Mouse (Mus musculus): ENCODE measurements around the gene Elf5. TPM values are rescaled to one million over a fixed set of nuclear protein-coding genes. Genes with fewer than 3 reads are reported as not detected.
A peak's percentile ranks its signal among the peaks of the same experiment; 100 is the strongest.

Gene Elf5
- polyA plus RNA-seq, 1 experiment from 2014 or later, result not detected

DNA sequence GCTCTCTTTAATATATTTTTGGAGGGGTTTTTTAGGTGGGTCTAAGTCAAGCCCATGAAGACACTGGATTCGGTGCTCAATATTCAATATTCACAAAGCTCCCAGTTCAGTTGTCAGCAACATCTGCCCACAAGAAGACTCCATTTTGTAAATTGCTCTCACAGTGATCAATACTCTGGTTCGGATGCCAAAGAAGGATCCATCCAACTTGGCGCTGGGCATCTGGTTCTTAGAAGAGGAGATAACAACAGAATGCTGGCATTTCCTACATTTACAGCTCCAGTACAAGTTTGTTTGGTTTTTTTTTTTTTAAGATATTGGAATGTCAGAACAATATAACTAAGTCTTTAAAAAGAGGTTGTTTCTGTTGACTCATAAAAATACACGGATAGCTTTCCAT lies 69.4 kb downstream of the Elf5 start:
- H3K27me3 ChIP-seq, result no peaks in the 10 kb centered on the region
- H3K9ac ChIP-seq, result no peak overlapping the region
- no peak overlapping the region for H3K27ac ChIP-seq
- ATAC-seq (ENCODE audit: low FRiP score), result no peak
- 93% methylated on average over 4 of the region's 4 CpGs for WGBS
- H3K4me2 ChIP-seq (replicated peaks), result no peak overlapping the region
- no peak overlapping the region for H3K4me3 ChIP-seq
- no peaks in the 10 kb centered on the region for H3K36me3 ChIP-seq
- H3K9me3 ChIP-seq (replicated peaks), result no peaks in the 10 kb centered on the region
- peaks cover 18% of the 10 kb centered on the region for H3K4me1 ChIP-seq

DNA sequence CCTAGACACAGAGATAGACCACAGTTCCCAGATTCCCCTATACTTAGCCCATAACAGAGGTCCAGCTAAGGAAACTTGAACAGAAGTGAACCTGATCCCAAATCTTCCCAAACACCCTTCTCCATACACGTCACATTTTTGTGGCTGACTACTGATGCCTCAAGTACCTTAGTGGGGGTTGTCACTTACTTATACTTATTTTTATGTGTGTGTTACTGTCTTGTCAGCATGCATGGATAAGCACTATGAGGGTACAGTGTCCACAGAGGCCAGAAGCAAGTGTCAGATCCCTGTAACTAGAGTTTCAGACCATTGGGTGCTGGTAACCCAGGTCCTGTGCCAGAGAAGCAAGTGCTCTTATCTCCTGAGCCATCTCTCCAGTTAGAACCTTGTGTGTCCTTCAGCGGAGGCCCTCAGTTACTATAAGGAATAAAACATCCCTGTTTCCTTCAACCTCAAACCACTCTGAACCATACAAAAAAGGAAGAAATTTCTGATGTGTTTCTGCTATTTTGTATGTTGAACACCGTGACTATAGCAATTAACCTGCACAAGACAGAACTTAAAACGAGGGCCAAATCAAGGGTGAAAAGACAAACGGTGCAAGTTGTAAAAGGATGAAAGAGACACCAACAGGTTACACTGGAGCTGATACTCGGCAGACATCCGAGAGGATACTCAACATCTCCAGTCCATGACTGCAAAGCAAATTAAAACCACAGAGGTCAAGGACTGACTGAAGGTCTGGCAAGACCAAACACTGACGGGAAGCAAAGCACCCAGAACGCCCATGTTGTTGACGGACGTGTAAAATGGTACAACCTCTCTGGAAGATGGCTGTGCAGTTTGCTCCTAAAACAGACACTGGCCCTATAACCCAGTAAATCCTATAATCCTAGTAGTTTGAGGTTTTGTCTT lies 70.1 kb downstream of the Elf5 start:
- WGBS, result 88% methylated on average over 11 of the region's 11 CpGs

DNA sequence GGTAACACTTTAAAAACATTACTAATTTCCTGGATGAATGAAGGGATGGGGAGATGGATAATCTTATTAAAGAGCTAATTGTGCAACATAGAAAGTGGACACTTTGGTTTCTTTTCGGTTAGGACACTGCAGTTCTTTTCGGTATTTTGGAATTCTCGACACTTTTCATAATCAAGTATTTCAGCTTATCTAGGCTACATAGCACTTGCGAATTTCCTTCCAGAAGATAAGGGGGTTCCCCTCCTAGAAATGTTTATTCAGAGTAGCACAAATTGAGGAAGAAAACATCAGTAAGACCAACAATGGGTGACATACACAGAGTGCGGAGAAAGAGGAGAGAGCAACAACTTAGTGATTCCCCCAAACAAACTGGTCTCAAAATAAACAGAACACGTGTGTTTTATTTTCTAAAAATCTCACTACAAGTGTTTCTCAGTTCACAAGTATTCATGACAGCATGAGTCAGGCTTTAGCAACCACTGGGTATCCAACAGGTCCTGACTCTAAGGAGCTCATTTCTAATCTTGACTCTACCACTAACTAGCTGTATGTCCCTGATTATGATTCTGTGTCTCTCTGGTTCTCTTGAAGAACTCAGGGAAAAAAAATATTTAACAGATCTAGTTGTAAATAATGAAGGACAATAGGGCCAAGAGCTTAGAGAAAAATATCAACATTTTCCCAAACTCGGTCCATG lies 71.9 kb downstream of the Elf5 start:
- H3K27me3 ChIP-seq, result no peaks in the 10 kb centered on the region
- H3K9me3 ChIP-seq (replicated peaks), result no peaks in the 10 kb centered on the region
- H3K27ac ChIP-seq, result no peak overlapping the region
- H3K4me3 ChIP-seq, result peak overlapping the region; percentile 79
- ATAC-seq (ENCODE audit: low FRiP score), result no peak
- H3K4me1 ChIP-seq, result peaks cover 18% of the 10 kb centered on the region
- no peaks in the 10 kb centered on the region for H3K36me3 ChIP-seq
- peak overlapping the region; percentile 66 for H3K4me2 ChIP-seq (replicated peaks)
- 88% methylated on average over 7 of the region's 7 CpGs for WGBS
- H3K9ac ChIP-seq, result peak overlapping the region; percentile 85

More for the DNA sequence above, 70.1 kb downstream of the Elf5 start:
- Histone ChIP-seq H3K36me3 (no peaks in the 10 kb centered on the region), H3K27me3 (no peaks in the 10 kb centered on the region), H3K27ac (no peak overlapping the region), H3K9ac (no peak overlapping the region), H3K9me3 (replicated peaks) (no peaks in the 10 kb centered on the region), H3K4me1 (peaks cover 18% of the 10 kb centered on the region), H3K4me2 (replicated peaks) (no peak overlapping the region), H3K4me3 (no peak overlapping the region)
- ATAC-seq (ENCODE audit: low FRiP score), result no peak

DNA sequence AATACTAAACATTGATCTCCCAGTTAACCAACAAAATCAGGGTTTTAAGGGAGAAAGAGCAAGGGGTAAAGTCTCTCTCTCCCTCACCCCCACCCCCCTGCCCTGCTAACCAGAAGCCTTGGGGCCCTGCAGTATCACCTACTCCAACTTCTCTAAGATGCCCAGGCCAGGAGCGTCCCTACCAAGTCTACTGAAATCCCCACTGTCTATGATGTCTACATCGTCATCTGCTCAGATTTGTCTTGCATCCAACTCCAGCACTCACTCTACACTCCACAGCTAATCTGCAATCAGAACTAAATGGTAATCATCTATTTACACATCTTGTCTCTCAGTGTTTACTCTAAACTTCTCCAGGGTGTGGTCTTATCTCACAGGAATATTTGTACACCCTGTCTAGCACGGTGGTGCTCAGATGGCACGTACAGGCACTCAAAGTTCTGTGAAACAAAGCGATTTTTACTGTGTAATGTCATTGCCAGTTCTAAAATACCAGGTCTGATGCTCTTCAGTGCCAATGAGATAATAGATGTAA lies 72.6 kb downstream of the Elf5 start:
- peak overlapping the region; percentile 79 for H3K4me3 ChIP-seq
- peaks cover 18% of the 10 kb centered on the region for H3K4me1 ChIP-seq
- H3K9ac ChIP-seq, result peak overlapping the region; percentile 85
- no peak for ATAC-seq (ENCODE audit: low FRiP score)
- no peaks in the 10 kb centered on the region for H3K36me3 ChIP-seq
- peak overlapping the region; percentile 66 for H3K4me2 ChIP-seq (replicated peaks)
- WGBS, result 39% methylated on average over 5 of the region's 5 CpGs
- H3K27me3 ChIP-seq, result no peaks in the 10 kb centered on the region
- H3K9me3 ChIP-seq (replicated peaks), result no peaks in the 10 kb centered on the region
- peak overlapping the region; percentile 97; the same call in 1 of the 2 replicates for H3K27ac ChIP-seq

GRCm38 (mm10) chr2:103484617-103485401 lies 73.3 kb downstream of the Elf5 start, which contains the start of gene Cat:
Gene Cat, minus strand, starts transcription at chr2:103485160.
- WGBS, result under 1% methylated on average over 41 of the region's 41 CpGs
- Histone ChIP-seq H3K4me1 (peaks cover 18% of the 10 kb centered on the region), H3K4me2 (replicated peaks) (peak within 1 kb of the TSS; percentile 66), H3K36me3 (no peaks in the 10 kb centered on the region), H3K9ac (peak within 1 kb of the TSS; percentile 85), H3K9me3 (replicated peaks) (no peaks in the 10 kb centered on the region), H3K4me3 (peak within 1 kb of the TSS; percentile 79), H3K27ac (peak within 1 kb of the TSS; percentile 97), H3K27me3 (no peaks in the 10 kb centered on the region)
- ATAC-seq (ENCODE audit: low FRiP score), result peak; percentile 99

DNA sequence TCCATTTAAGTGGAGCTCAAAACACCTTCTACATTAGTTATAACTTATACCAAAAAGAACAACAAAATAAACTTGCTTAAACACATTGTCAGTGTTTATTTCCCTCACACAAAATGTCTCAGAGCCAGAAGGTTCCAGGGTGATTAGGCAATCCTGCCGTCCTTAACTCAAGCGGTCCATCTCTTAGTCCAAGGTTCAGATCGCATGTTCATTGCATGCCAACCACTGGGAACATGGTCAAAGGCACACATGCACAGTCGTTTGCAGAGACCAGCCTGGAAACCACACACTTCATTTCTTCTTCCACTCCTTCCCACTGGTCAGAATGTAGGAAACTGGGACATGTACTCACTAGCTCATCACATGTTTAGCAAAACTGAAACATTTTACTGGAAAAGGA lies 81.0 kb downstream of the Elf5 start:
- Histone ChIP-seq H3K4me3 (no peak overlapping the region), H3K27me3 (no peaks in the 10 kb centered on the region), H3K36me3 (no peaks in the 10 kb centered on the region), H3K4me2 (replicated peaks) (no peak overlapping the region), H3K4me1 (no peaks in the 10 kb centered on the region), H3K9ac (no peak overlapping the region), H3K9me3 (replicated peaks) (no peaks in the 10 kb centered on the region), H3K27ac (no peak overlapping the region)
- ATAC-seq (ENCODE audit: low FRiP score), result no peak
- 91% methylated on average over 4 of the region's 4 CpGs for WGBS

DNA sequence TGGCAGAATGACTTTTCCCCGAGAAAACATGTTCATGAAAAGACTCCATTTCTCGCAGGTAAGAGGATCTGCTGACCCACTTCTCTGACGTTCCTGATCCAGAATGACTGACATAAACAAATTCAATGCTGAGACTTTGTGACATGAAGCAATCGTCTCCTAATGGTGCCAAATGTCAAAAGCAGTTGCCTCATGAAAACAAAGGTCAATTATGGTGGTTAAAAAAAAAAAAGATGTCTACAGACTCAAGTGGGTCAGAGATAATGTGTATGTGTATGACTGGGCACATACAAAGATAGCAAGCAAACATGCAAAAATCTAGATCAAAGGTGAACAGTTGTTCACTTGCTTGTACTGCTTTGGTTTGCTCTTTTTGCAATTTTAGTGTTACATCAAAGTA lies 82.3 kb downstream of the Elf5 start:
- H3K9me3 ChIP-seq (replicated peaks), result no peaks in the 10 kb centered on the region
- H3K27ac ChIP-seq, result no peak overlapping the region
- 76% methylated on average over 4 of the region's 4 CpGs for WGBS
- no peaks in the 10 kb centered on the region for H3K27me3 ChIP-seq
- H3K36me3 ChIP-seq, result no peaks in the 10 kb centered on the region
- no peaks in the 10 kb centered on the region for H3K4me1 ChIP-seq
- no peak for ATAC-seq (ENCODE audit: low FRiP score)
- H3K4me3 ChIP-seq, result no peak overlapping the region
- no peak overlapping the region for H3K4me2 ChIP-seq (replicated peaks)
- no peak overlapping the region for H3K9ac ChIP-seq

- H3K27ac ChIP-seq, result no peak overlapping the region
- H3K9ac ChIP-seq, result no peak overlapping the region
- 94% methylated on average over 6 of the region's 6 CpGs for WGBS
- H3K4me2 ChIP-seq (replicated peaks), result no peak overlapping the region
- no peaks in the 10 kb centered on the region for H3K27me3 ChIP-seq
- H3K4me3 ChIP-seq, result no peak overlapping the region
- H3K4me1 ChIP-seq, result no peaks in the 10 kb centered on the region
- no peaks in the 10 kb centered on the region for H3K36me3 ChIP-seq
- ATAC-seq (ENCODE audit: low FRiP score), result no peak
- H3K9me3 ChIP-seq (replicated peaks), result no peaks in the 10 kb centered on the region
Observed at GRCm38 (mm10) chr2:103495633-103496418, 84.3 kb downstream of the Elf5 start.

Other genes with a start within 250 kb of the Elf5 start
- gene Ehf, start 108.4 kb upstream of the Elf5 start, polyA plus RNA-seq (2016; fragmentation: Nextera tagmentation; extraction: Ambion mirVana), result 0.23 TPM in 1 of 2 replicates, not detected in the other
- gene Cat, start 73.5 kb downstream of the Elf5 start, polyA plus RNA-seq (2016; fragmentation: Nextera tagmentation; extraction: Ambion mirVana), result 91.6 and 107 TPM in 2 replicates
- gene Abtb2, start 154.6 kb downstream of the Elf5 start, polyA plus RNA-seq (2016; fragmentation: Nextera tagmentation; extraction: Ambion mirVana), result 26.2 and 27.3 TPM in 2 replicates

Data from hindbrain, embryonic 12.5 days (tissue).